Mouse (Mus musculus) Patski (cell line): ENCODE measurements at regions not wholly inside any gene's neighbourhood (a gene's known extent, or its start where the extent isn't known, plus 50 kb on each side); places are given as distances from the start of the nearest gene placed in this dataset.

Experiments used
- ATAC-seq: fragments of 100-300 bp; one replicate; pipeline ENCODE4 v1.8.0; 2021
- CTCF ChIA-PET: fragments of 350-600 bp; sonication (Branson Sonifier 250); formaldehyde crosslinking; loops from one replicate; lab custom pipeline; 2022; ENCODE audit warnings: inconsistent platforms; lab: Charles Lee
- POLR2A ChIA-PET: fragments of 350-600 bp; sonication (Branson Sonifier 250); formaldehyde crosslinking; loops from one replicate; lab custom pipeline; 2022; ENCODE audit warnings: antibody characterized with exemption, inconsistent platforms; lab: Charles Lee
- DNase-seq: peaks from one replicate; pipeline ENCODE4 v3.0.0-alpha.2; 2011; ENCODE audit warnings: low read depth, low spot score
- H3K27me3 ChIP-seq: fragments of 371-371 bp; one replicate; pipeline ENCODE4 v1.5.1; 2021
- CTCF ChIP-seq: fragments of 100-300 bp; IDR thresholded peaks from one replicate; pipeline ENCODE4 v1.5.1; 2021
- in situ Hi-C: fragments of 300-500 bp; cut with MboI; formaldehyde crosslinking; loops from 3 replicates; pipeline ENCODE4 v1.11.1; 2018; ENCODE audit warnings: low pct_unique_long_range_greater_than_20kb, mixed read lengths

DNA sequence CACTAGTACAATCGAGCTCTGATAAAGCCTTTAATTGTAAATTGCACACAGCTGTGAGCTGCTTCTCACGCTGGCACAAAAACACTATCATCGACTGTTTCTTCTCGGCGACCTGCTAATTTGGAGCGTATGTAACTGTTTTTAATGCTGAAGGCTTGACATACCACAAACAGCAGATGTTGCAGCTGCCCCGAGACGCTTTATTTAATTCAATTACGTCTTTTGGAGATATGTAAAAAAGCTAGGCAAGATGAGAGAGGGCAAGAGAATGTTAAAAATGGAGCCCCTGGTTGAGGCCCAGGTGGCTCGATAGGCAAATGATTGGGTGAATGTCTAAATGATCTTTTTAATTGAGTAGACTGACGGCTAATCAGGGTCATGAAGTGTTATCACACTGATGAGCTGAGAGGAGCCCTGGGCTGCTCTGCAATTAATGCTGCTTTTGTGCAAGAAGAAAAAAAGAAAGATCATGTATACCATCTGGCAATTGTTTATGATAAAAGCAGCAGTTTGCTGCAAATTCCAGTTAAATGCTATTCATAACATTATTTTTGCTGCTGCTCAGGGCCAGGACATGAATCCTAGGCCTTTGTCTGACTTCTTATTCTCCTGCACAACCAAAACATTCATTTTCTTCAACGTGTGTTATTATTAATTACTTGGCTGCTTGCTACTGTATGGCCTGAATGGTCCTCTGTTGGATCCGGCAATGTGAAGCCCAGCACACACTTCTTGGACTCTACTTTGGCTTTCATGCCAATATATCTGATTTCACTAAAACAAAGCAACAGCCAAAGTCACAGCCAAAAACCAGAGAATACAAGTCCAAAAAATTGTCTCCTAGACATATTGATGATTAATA, 522.4 kb downstream of the Etv1 start:
- in situ Hi-C loops = no loop called here
- H3K27me3 ChIP-seq = peaks cover 3% of the 10 kb centered on the region
- TF ChIP-seq CTCF = no peak
- POLR2A ChIA-PET = no interaction called here
- ATAC-seq = no peak
- CTCF ChIA-PET = no interaction called here
- DNase-seq = no peak

- CTCF ChIA-PET = no interaction called here
These were observed 523.0 kb downstream of the Etv1 start for GRCm38 (mm10) chr12:39302213-39302591.

GRCm38 (mm10) chr12:39307746-39308145, 528.6 kb downstream of the Etv1 start:
- CTCF ChIA-PET = no interaction called here
- in situ Hi-C loops = no loop called here

More at GRCm38 (mm10) chr12:39302213-39302591, 523.0 kb downstream of the Etv1 start:
- in situ Hi-C loops = no loop called here
- POLR2A ChIA-PET = no interaction called here
- TF ChIP-seq CTCF = no peak
- ATAC-seq (no peak), DNase-seq (no peak)
- peaks cover 3% of the 10 kb centered on the region for H3K27me3 ChIP-seq

DNA sequence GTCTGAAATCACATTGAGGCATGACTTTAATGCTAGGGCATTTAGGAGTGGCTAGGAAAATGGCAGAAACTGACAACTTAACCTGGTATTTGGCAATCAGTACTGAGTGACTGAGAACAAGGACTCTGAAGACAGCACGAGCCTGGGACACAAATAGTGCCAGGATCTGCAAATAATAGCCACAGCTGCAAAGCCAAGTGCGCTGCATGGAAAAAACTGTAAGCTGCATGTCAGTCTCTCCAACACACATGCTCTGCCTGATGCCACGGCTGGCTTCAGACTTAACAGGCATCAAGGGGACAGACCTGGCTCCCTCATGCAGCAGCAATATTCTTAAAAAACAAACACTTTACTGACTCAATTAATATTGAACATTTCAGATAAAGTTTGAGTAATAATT, 530.7 kb downstream of the Etv1 start:
- no peaks in the 10 kb centered on the region for H3K27me3 ChIP-seq
- no peak for DNase-seq
- POLR2A ChIA-PET = no interaction called here
- in situ Hi-C loops = no loop called here
- no peak for ATAC-seq
- no peak for TF ChIP-seq CTCF
- CTCF ChIA-PET = no interaction called here

More at GRCm38 (mm10) chr12:39307746-39308145, 528.6 kb downstream of the Etv1 start:
- TF ChIP-seq CTCF = no peak
- no peak for DNase-seq
- no peak for ATAC-seq
- POLR2A ChIA-PET = no interaction called here
- no peaks in the 10 kb centered on the region for H3K27me3 ChIP-seq

GRCm38 (mm10) chr12:39317229-39317628, 538.0 kb downstream of the Etv1 start:
- DNase-seq (no peak), ATAC-seq (no peak)
- no peak for TF ChIP-seq CTCF
- no peaks in the 10 kb centered on the region for H3K27me3 ChIP-seq
- in situ Hi-C loops = no loop called here
- POLR2A ChIA-PET = no interaction called here
- CTCF ChIA-PET = no interaction called here

GRCm38 (mm10) chr12:39321453-39321852, 542.3 kb downstream of the Etv1 start:
- ChIA-PET CTCF (no interaction called here), POLR2A (no interaction called here)
- in situ Hi-C loops = no loop called here
- no peak for TF ChIP-seq CTCF
- H3K27me3 ChIP-seq = no peaks in the 10 kb centered on the region
- ATAC-seq (no peak), DNase-seq (no peak)

DNA sequence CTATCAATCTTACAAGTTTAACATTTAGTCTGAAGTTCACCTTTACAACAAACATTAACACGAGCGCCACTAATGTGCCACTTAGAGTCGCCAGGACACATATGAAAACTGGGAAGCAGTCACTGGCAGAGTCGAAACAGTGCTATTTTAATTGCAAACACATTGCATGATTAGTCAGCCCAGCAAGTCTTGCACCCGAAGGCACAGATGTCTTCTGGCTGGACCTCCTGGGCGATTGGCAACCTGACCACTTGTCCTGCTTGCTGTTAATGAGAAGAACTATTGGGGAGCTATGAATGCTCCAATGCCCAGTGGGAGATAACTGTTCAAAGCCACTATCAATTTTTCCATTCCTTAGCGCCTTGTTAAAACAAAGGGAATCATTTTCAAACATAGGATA, 547.0 kb downstream of the Etv1 start:
- ATAC-seq (no peak), DNase-seq (no peak)
- ChIA-PET POLR2A (no interaction called here), CTCF (no interaction called here)
- in situ Hi-C loops = no loop called here
- no peak for TF ChIP-seq CTCF
- H3K27me3 ChIP-seq = no peaks in the 10 kb centered on the region

DNA sequence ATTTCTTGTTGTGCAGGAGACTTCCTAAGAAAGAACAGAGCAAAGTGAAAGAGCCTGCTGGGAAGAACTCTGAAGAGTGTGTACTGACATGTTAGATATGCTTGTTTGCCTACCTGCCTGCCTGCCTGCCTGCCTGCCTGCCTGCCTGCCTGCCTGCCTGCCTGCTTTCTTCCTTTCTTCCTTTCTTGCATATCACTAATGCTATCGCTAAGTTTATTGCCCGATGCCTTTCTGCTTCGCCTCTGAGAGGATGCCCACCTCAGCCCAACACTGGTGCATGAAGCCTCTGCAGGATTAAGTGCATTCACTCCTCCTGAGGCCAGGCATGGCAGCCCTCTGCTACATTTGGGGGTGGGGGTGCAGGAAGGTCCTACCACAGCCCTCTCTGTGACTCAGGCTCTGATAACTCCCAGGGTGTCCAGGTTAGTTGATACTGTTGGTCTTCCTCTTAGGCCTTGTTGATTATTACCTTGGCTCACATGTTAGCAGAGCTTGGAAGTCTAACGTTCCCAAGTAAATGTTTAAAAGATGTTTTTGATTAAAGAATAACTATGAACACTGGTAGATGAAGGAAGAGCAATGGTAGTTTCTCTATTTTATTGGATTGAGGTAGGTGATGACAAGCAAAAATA, 547.6 kb downstream of the Etv1 start:
- POLR2A ChIA-PET = no interaction called here
- H3K27me3 ChIP-seq = no peaks in the 10 kb centered on the region
- ATAC-seq = no peak
- no peak for DNase-seq
- TF ChIP-seq CTCF = no peak
- in situ Hi-C loops = no loop called here
- CTCF ChIA-PET = no interaction called here

DNA sequence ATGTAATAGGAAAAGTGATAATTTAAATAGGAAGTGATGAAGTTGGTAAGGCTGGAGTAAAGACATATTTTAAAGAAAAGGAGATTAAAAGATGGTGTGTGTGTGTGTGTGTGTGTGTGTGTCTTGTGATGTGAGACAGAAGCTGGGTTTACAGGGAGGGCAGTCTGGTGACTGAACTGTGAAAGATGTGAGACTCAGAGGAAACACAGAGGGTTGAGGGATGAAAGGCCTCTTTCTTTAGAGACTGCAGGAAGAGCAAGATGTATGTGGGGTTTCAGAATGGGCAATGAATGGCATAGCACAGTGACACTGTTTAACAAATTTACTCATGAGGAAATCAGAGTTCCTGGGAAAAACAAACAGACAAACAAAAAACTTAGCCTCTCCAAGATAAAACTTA, 549.2 kb downstream of the Etv1 start:
- no peak for DNase-seq
- no peak for ATAC-seq
- TF ChIP-seq CTCF = no peak
- no peaks in the 10 kb centered on the region for H3K27me3 ChIP-seq
- in situ Hi-C loops = no loop called here
- ChIA-PET CTCF (no interaction called here), POLR2A (no interaction called here)

GRCm38 (mm10) chr12:39339101-39339538, 559.9 kb downstream of the Etv1 start:
- H3K27me3 ChIP-seq = no peaks in the 10 kb centered on the region
- ChIA-PET CTCF (no interaction called here), POLR2A (no interaction called here)
- in situ Hi-C loops = no loop called here
- ATAC-seq (no peak), DNase-seq (no peak)
- no peak for TF ChIP-seq CTCF

GRCm38 (mm10) chr12:39341751-39342271, 562.6 kb downstream of the Etv1 start:
- POLR2A ChIA-PET = no interaction called here
- DNase-seq (no peak), ATAC-seq (no peak)
- in situ Hi-C loops = no loop called here
- no peak for TF ChIP-seq CTCF
- CTCF ChIA-PET = no interaction called here
- no peaks in the 10 kb centered on the region for H3K27me3 ChIP-seq
